Mouse (Mus musculus) embryonic facial prominence, embryonic 14.5 days (tissue): ENCODE data around the gene Lrrc4c. TPM values are rescaled to one million over a fixed set of nuclear protein-coding genes. Genes with fewer than 3 reads are reported as not detected.
A peak's percentile ranks its signal among the peaks of the same experiment; 100 is the strongest.

ENCODE experiments used
- ATAC-seq: fragments of 200-750 bp; cut with Nextera tagmentation; 2 replicates; pipeline ENCODE4 v1.8.0; 2017; ENCODE audit warnings: low read depth, moderate number of reproducible peaks, moderate TSS enrichment
- DNase-seq: peaks from one replicate; pipeline ENCODE4 v3.0.0-alpha.2; 2015; ENCODE audit warnings: low spot score
- H3K27ac ChIP-seq: fragments of 300-500 bp; sonication (generic); replicated peaks from 2 replicates; pipeline ENCODE4 v1.5.1; 2014; ENCODE audit warnings: low read depth, mild to moderate bottlenecking, low read length, moderate library complexity
- H3K27me3 ChIP-seq: fragments of 300-500 bp; sonication (generic); replicated peaks from 2 replicates; pipeline ENCODE4 v1.6.1; 2014; ENCODE audit warnings: low read length; ENCODE audit not compliant: control insufficient read depth, insufficient read depth
- H3K36me3 ChIP-seq: fragments of 300-500 bp; sonication (generic); 2 replicates; pipeline ENCODE4 v1.6.1; 2014; ENCODE audit warnings: low read length, mixed read lengths; ENCODE audit not compliant: control insufficient read depth, insufficient read depth
- H3K4me1 ChIP-seq: fragments of 300-500 bp; sonication (generic); 2 replicates; pipeline ENCODE4 v1.6.1; 2014; ENCODE audit warnings: antibody characterized with exemption, low read length; ENCODE audit not compliant: control insufficient read depth, insufficient read depth
- H3K4me2 ChIP-seq: fragments of 300-500 bp; sonication (generic); 2 replicates; pipeline ENCODE4 v1.6.1; 2014; ENCODE audit warnings: low read depth, mild to moderate bottlenecking, low read length, moderate library complexity, mixed read lengths
- H3K4me3 ChIP-seq: fragments of 300-500 bp; sonication (generic); 2 replicates; pipeline ENCODE4 v1.5.1; 2014; ENCODE audit warnings: low read depth, mild to moderate bottlenecking, low read length
- H3K9ac ChIP-seq: fragments of 300-500 bp; sonication (generic); 2 replicates; pipeline ENCODE4 v1.6.1; 2014; ENCODE audit warnings: low read depth, mild to moderate bottlenecking, low read length, moderate library complexity, mixed read lengths
- H3K9me3 ChIP-seq: fragments of 300-500 bp; sonication (generic); 2 replicates; pipeline ENCODE4 v1.6.1; 2016; ENCODE audit warnings: low read length; ENCODE audit not compliant: control insufficient read depth
- WGBS: fragments of 180-500 bp; shearing (Covaris S2); extraction: QIAGEN DNeasy Blood & Tissue Kit; methylation state at CpG from one replicate; pipeline ENCODE4 v1.1.7; 2014; 5-methylcytosine and 5-hydroxymethylcytosine counted together
- polyA plus RNA-seq: library from polyadenylated mRNA; unstranded; fragments of >200 nt; fragmentation: Nextera tagmentation; extraction: Ambion mirVana; gene quantifications from 2 replicates; pipeline ENCODE4 v1.2.1, GENCODE M21; 2014

The Lrrc4c gene
- polyA plus RNA-seq, 1 experiment from 2014 or later, result 1.9 TPM

- no peak for DNase-seq
- Histone ChIP-seq H3K4me3 (no peak overlapping the region), H3K27ac (no peak overlapping the region), H3K9ac (no peak overlapping the region), H3K36me3 (no peaks in the 10 kb centered on the region), H3K9me3 (no peaks in the 10 kb centered on the region), H3K27me3 (no peaks in the 10 kb centered on the region), H3K4me2 (no peak overlapping the region), H3K4me1 (no peaks in the 10 kb centered on the region)
- ATAC-seq, result no peak
- WGBS, result 86% methylated on average over 3 of the region's 3 CpGs
These were observed 820.5 kb downstream of the Lrrc4c start for GRCm38 (mm10) chr2:97138454-97138853.

GRCm38 (mm10) chr2:97151626-97152194, 833.7 kb downstream of the Lrrc4c start:
- DNase-seq, result no peak
- no peak for ATAC-seq
- Histone ChIP-seq H3K4me2 (no peak overlapping the region), H3K27ac (no peak overlapping the region), H3K9me3 (no peaks in the 10 kb centered on the region), H3K4me3 (no peak overlapping the region), H3K9ac (no peak overlapping the region), H3K27me3 (no peaks in the 10 kb centered on the region), H3K4me1 (no peaks in the 10 kb centered on the region), H3K36me3 (no peaks in the 10 kb centered on the region)
- WGBS, result 94% methylated on average over 3 of the region's 3 CpGs

GRCm38 (mm10) chr2:97165745-97166144, 847.8 kb downstream of the Lrrc4c start:
- H3K4me1 ChIP-seq, result no peaks in the 10 kb centered on the region
- H3K4me2 ChIP-seq, result no peak overlapping the region
- no peak overlapping the region for H3K9ac ChIP-seq
- H3K27me3 ChIP-seq, result no peaks in the 10 kb centered on the region
- no peak for ATAC-seq
- DNase-seq, result no peak
- H3K27ac ChIP-seq, result no peak overlapping the region
- WGBS, result 91% methylated on average over 2 of the region's 2 CpGs
- H3K4me3 ChIP-seq, result no peak overlapping the region
- H3K9me3 ChIP-seq, result no peaks in the 10 kb centered on the region
- no peaks in the 10 kb centered on the region for H3K36me3 ChIP-seq

DNA sequence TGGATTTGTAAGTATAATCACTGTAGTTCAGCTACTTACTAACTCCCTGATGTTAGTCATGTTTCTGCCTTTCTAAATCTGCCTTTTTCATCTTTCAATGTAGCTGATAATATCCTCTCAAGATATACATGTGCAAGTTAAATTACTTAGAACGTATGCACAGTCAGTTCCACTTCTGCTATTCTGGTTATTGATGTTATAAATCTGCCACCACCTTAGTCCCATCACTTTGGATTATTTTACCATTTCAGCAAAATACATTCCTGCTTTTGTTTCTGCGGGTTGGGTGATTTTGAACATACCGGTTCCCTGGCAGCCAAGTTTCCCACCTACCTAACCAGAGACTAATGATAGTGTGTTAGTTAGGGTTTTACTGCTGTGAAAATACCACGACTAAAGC, 860.4 kb downstream of the Lrrc4c start:
- ATAC-seq (no peak), DNase-seq (no peak)

GRCm38 (mm10) chr2:97196968-97197606, 879.1 kb downstream of the Lrrc4c start:
- Histone ChIP-seq H3K36me3 (no peaks in the 10 kb centered on the region), H3K4me2 (no peak overlapping the region), H3K9me3 (no peaks in the 10 kb centered on the region), H3K27me3 (no peaks in the 10 kb centered on the region), H3K4me3 (no peak overlapping the region), H3K27ac (no peak overlapping the region), H3K9ac (no peak overlapping the region), H3K4me1 (no peaks in the 10 kb centered on the region)
- ATAC-seq (no peak), DNase-seq (no peak)
- 75% methylated on average over 4 of the region's 4 CpGs for WGBS

More for the DNA sequence above, 860.4 kb downstream of the Lrrc4c start:
- Histone ChIP-seq H3K4me2 (no peak overlapping the region), H3K4me1 (no peaks in the 10 kb centered on the region), H3K27me3 (no peaks in the 10 kb centered on the region), H3K27ac (no peak overlapping the region), H3K36me3 (no peaks in the 10 kb centered on the region), H3K4me3 (no peak overlapping the region), H3K9me3 (no peaks in the 10 kb centered on the region), H3K9ac (no peak overlapping the region)
- WGBS, result 80% methylated on average over 4 of the region's 4 CpGs

- Histone ChIP-seq H3K4me3 (no peak overlapping the region), H3K27me3 (no peaks in the 10 kb centered on the region), H3K9me3 (no peaks in the 10 kb centered on the region), H3K4me1 (no peaks in the 10 kb centered on the region), H3K4me2 (no peak overlapping the region), H3K27ac (no peak overlapping the region), H3K9ac (no peak overlapping the region), H3K36me3 (no peaks in the 10 kb centered on the region)
- DNase-seq (no peak), ATAC-seq (no peak)
- 77% methylated on average over 3 of the region's 3 CpGs for WGBS
These were observed 915.0 kb downstream of the Lrrc4c start for GRCm38 (mm10) chr2:97232966-97233365.

- H3K9me3 ChIP-seq, result no peaks in the 10 kb centered on the region
- H3K36me3 ChIP-seq, result no peaks in the 10 kb centered on the region
- no peak overlapping the region for H3K4me3 ChIP-seq
- no peaks in the 10 kb centered on the region for H3K27me3 ChIP-seq
- no peak overlapping the region for H3K27ac ChIP-seq
- ATAC-seq (no peak), DNase-seq (peak; percentile 3)
- H3K4me1 ChIP-seq, result no peaks in the 10 kb centered on the region
- H3K9ac ChIP-seq, result no peak overlapping the region
- H3K4me2 ChIP-seq, result no peak overlapping the region
- 67% methylated on average over 1 of the region's 1 CpGs for WGBS
These were observed 916.1 kb downstream of the Lrrc4c start for GRCm38 (mm10) chr2:97234074-97234473.

DNA sequence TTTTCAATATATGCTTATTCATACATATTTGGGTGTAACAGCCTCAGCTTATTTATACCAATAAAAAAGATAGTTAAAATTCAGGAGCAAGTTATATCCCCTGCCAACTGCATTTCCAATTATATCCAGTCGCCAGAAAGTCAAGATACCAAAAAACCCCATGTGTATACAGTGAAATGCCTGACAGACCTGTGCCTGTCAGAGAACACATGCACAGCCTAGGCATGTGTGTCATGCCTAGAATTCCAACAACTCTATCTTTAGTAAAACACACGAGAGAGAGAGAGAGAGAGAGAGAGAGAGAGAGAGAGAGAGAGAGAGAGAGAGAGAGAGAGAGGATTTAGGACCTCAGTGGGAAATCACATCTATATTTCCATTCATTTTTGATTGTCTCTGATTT, 956.7 kb downstream of the Lrrc4c start:
- ATAC-seq (no peak), DNase-seq (no peak)
- no peak overlapping the region for H3K4me3 ChIP-seq
- H3K36me3 ChIP-seq, result no peaks in the 10 kb centered on the region
- H3K9ac ChIP-seq, result no peak overlapping the region
- WGBS, result 30% methylated on average over 2 of the region's 2 CpGs
- H3K4me2 ChIP-seq, result no peak overlapping the region
- no peaks in the 10 kb centered on the region for H3K9me3 ChIP-seq
- no peaks in the 10 kb centered on the region for H3K27me3 ChIP-seq
- H3K27ac ChIP-seq, result no peak overlapping the region
- H3K4me1 ChIP-seq, result no peaks in the 10 kb centered on the region

DNA sequence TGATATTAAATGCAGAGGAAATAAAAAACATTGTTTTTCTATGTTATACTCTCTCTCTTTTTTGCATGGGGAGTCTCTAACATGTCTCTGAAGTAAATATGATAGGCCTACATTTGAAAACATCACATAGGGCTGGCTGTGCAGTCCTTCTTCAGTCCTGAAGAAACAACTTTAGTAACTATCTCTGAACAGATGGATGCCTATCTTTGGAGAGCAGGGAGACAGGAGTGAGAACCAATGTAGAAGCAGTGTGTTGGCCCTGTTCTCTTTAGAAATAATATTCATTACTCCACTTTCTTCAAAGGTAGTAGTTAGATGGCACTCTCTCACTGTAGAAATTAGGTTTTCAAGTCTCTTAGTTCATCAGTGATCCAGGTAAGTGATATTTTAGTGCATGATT, 967.0 kb downstream of the Lrrc4c start:
- no peak overlapping the region for H3K4me2 ChIP-seq
- no peak overlapping the region for H3K27ac ChIP-seq
- ATAC-seq (no peak), DNase-seq (no peak)
- no peak overlapping the region for H3K4me3 ChIP-seq
- no peaks in the 10 kb centered on the region for H3K27me3 ChIP-seq
- H3K9ac ChIP-seq, result no peak overlapping the region
- H3K4me1 ChIP-seq, result no peaks in the 10 kb centered on the region
- H3K36me3 ChIP-seq, result no peaks in the 10 kb centered on the region
- no peaks in the 10 kb centered on the region for H3K9me3 ChIP-seq
